Mouse (Mus musculus): Measurements from ENCODE around the gene Tmem262. TPM values are rescaled to one million over a fixed set of nuclear protein-coding genes. Genes with fewer than 3 reads are reported as not detected.

Gene Tmem262
- total and polyA plus RNA-seq, 3 experiments, result not detected

DNA sequence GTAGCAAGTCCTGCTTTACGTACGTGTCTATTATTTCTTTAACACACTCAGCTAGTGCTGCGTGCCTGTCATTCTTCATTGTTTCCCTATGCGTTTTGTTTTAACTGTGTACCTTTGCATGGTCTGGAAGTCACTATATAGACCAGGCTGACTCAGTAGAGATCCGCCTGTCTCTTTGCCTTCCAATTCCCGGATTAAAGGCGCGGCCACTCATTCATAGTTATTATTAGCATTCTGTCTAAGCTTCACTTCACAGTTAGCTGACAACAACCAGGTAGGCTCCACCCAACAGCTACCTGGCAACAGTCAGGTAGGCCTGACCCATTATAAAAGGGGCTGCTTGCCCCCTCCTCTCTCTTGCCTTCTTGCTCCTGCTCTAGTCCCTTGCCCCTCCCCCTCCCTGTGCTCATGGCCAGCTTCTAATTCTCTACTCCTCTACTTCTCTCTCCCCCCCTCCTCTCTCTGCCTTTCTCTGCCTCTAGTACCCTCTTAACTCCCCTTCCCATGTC, 38.9 kb downstream of the Tmem262 start:
- DNase-seq (ENCODE audit: low spot score) (no peak), ATAC-seq (ENCODE audit: extremely low read depth, insufficient number of reproducible peaks, low FRiP score, poor library complexity, severe bottlenecking) (no peak)
- peaks cover 72% of the 10 kb centered on the region for H3K36me3 ChIP-seq (replicated peaks)
- H3K9me3 ChIP-seq (replicated peaks), result no peaks in the 10 kb centered on the region
- H3K27me3 ChIP-seq (ENCODE audit: insufficient read depth, low read length), result no peaks in the 10 kb centered on the region
- TF ChIP-seq TAL1 (conservative IDR thresholded peaks at IDR 0.05; ENCODE audit: low read depth, low read length) (no peak), GATA1 (IDR thresholded peaks at IDR 0.05; ENCODE audit: borderline replicate concordance, low read length) (no peak), POLR2AphosphoS5 (IDR thresholded peaks at IDR 0.05; ENCODE audit: insufficient replicate concordance, low read depth, low read length) (no peak), GATA2 (IDR thresholded peaks at IDR 0.05; ENCODE audit: borderline replicate concordance, low read depth, low read length) (no peak), CTCF (IDR thresholded peaks at IDR 0.05; ENCODE audit: low read depth, low read length) (no peak)
- peaks cover 37% of the 10 kb centered on the region for H3K4me1 ChIP-seq (ENCODE audit: insufficient read depth, low read depth, low read length)
- H3K4me3 ChIP-seq (ENCODE audit: low read depth, low read length), result peak overlapping the region; percentile 90

GRCm38 (mm10) chr19:6121761-6122160, 41.9 kb downstream of the Tmem262 start:
- Histone ChIP-seq H3K4me3 (ENCODE audit: low read depth, low read length) (no peak overlapping the region), H3K27me3 (ENCODE audit: insufficient read depth, low read length) (no peaks in the 10 kb centered on the region), H3K36me3 (replicated peaks) (peaks cover 52% of the 10 kb centered on the region), H3K4me1 (ENCODE audit: insufficient read depth, low read depth, low read length) (peaks cover 26% of the 10 kb centered on the region), H3K9me3 (replicated peaks) (no peaks in the 10 kb centered on the region)
- DNase-seq (ENCODE audit: low spot score) (no peak), ATAC-seq (ENCODE audit: extremely low read depth, insufficient number of reproducible peaks, low FRiP score, poor library complexity, severe bottlenecking) (no peak)
- TF ChIP-seq CTCF (IDR thresholded peaks at IDR 0.05; ENCODE audit: low read depth, low read length) (no peak), GATA2 (IDR thresholded peaks at IDR 0.05; ENCODE audit: borderline replicate concordance, low read depth, low read length) (no peak), TAL1 (conservative IDR thresholded peaks at IDR 0.05; ENCODE audit: low read depth, low read length) (no peak), POLR2AphosphoS5 (IDR thresholded peaks at IDR 0.05; ENCODE audit: insufficient replicate concordance, low read depth, low read length) (no peak), GATA1 (IDR thresholded peaks at IDR 0.05; ENCODE audit: borderline replicate concordance, low read length) (no peak)

- Histone ChIP-seq H3K9me3 (replicated peaks) (no peaks in the 10 kb centered on the region), H3K4me3 (ENCODE audit: low read depth, low read length) (no peak overlapping the region), H3K4me1 (ENCODE audit: insufficient read depth, low read depth, low read length) (peaks cover 30% of the 10 kb centered on the region), H3K27me3 (ENCODE audit: insufficient read depth, low read length) (no peaks in the 10 kb centered on the region), H3K36me3 (replicated peaks) (peaks cover 50% of the 10 kb centered on the region)
- DNase-seq (ENCODE audit: low spot score) (no peak), ATAC-seq (ENCODE audit: extremely low read depth, insufficient number of reproducible peaks, low FRiP score, poor library complexity, severe bottlenecking) (no peak)
- no peak for TF ChIP-seq GATA2 (IDR thresholded peaks at IDR 0.05; ENCODE audit: borderline replicate concordance, low read depth, low read length)
- no peak for TF ChIP-seq POLR2AphosphoS5 (IDR thresholded peaks at IDR 0.05; ENCODE audit: insufficient replicate concordance, low read depth, low read length)
- no peak for TF ChIP-seq TAL1 (conservative IDR thresholded peaks at IDR 0.05; ENCODE audit: low read depth, low read length)
- TF ChIP-seq CTCF (IDR thresholded peaks at IDR 0.05; ENCODE audit: low read depth, low read length), result no peak
- no peak for TF ChIP-seq GATA1 (IDR thresholded peaks at IDR 0.05; ENCODE audit: borderline replicate concordance, low read length)
Observed at GRCm38 (mm10) chr19:6123330-6123729, 43.5 kb downstream of the Tmem262 start.

DNA sequence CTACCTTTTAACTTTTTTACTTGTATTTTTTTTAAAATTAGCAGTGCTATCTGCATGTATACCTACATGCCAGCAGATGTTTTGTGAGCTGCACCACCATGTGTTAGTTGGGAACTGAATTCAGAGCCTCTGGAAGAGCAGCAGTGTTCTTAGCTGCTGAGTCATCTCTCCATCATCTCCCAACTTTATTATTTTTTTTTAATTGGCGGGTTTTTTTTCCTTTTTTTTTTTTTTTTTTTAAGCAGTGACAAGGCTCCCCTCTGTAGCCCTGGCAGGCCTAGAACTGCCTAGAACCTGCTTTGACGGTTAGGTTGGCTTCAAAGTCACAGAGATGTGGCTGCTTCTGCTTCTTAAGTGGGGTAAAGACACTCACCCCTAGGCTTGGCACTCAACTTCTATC, 45.1 kb downstream of the Tmem262 start:
- no peak for ATAC-seq (ENCODE audit: extremely low read depth, insufficient number of reproducible peaks, low FRiP score, poor library complexity, severe bottlenecking)
- no peaks in the 10 kb centered on the region for H3K27me3 ChIP-seq (ENCODE audit: insufficient read depth, low read length)
- TF ChIP-seq GATA1 (IDR thresholded peaks at IDR 0.05; ENCODE audit: borderline replicate concordance, low read length) (no peak), CTCF (IDR thresholded peaks at IDR 0.05; ENCODE audit: low read depth, low read length) (no peak), TAL1 (conservative IDR thresholded peaks at IDR 0.05; ENCODE audit: low read depth, low read length) (no peak), GATA2 (IDR thresholded peaks at IDR 0.05; ENCODE audit: borderline replicate concordance, low read depth, low read length) (no peak), POLR2AphosphoS5 (IDR thresholded peaks at IDR 0.05; ENCODE audit: insufficient replicate concordance, low read depth, low read length) (no peak)
- H3K4me3 ChIP-seq (ENCODE audit: low read depth, low read length), result no peak overlapping the region
- peaks cover 44% of the 10 kb centered on the region for H3K36me3 ChIP-seq (replicated peaks)
- no peaks in the 10 kb centered on the region for H3K9me3 ChIP-seq (replicated peaks)
- peaks cover 29% of the 10 kb centered on the region for H3K4me1 ChIP-seq (ENCODE audit: insufficient read depth, low read depth, low read length)
- DNase-seq (ENCODE audit: low spot score), result no peak

- H3K27me3 ChIP-seq (ENCODE audit: insufficient read depth, low read length), result no peaks in the 10 kb centered on the region
- no peaks in the 10 kb centered on the region for H3K9me3 ChIP-seq (replicated peaks)
- H3K4me1 ChIP-seq (ENCODE audit: insufficient read depth, low read depth, low read length), result peaks cover 37% of the 10 kb centered on the region
- ATAC-seq (ENCODE audit: extremely low read depth, insufficient number of reproducible peaks, low FRiP score, poor library complexity, severe bottlenecking) (no peak), DNase-seq (ENCODE audit: low spot score) (no peak)
- H3K4me3 ChIP-seq (ENCODE audit: low read depth, low read length), result no peak overlapping the region
- peak; percentile 45; the same call in 1 of the 2 replicates for TF ChIP-seq CTCF (IDR thresholded peaks at IDR 0.05; ENCODE audit: low read depth, low read length)
- TF ChIP-seq TAL1 (conservative IDR thresholded peaks at IDR 0.05; ENCODE audit: low read depth, low read length), result no peak
- H3K36me3 ChIP-seq (replicated peaks), result peaks cover 30% of the 10 kb centered on the region
Observed at GRCm38 (mm10) chr19:6126289-6126688, 46.5 kb downstream of the Tmem262 start.

GRCm38 (mm10) chr19:6126789-6127580, 47.2 kb downstream of the Tmem262 start:
- no peak for ATAC-seq (ENCODE audit: extremely low read depth, insufficient number of reproducible peaks, low FRiP score, poor library complexity, severe bottlenecking)
- H3K27me3 ChIP-seq (ENCODE audit: insufficient read depth, low read length), result no peaks in the 10 kb centered on the region

More at GRCm38 (mm10) chr19:6126789-6127580, 47.2 kb downstream of the Tmem262 start:
- Histone ChIP-seq H3K9me3 (replicated peaks) (no peaks in the 10 kb centered on the region), H3K4me3 (ENCODE audit: low read depth, low read length) (peak overlapping the region; percentile 72), H3K36me3 (replicated peaks) (peaks cover 27% of the 10 kb centered on the region), H3K4me1 (ENCODE audit: insufficient read depth, low read depth, low read length) (peaks cover 41% of the 10 kb centered on the region)
- TF ChIP-seq GATA2 (IDR thresholded peaks at IDR 0.05; ENCODE audit: borderline replicate concordance, low read depth, low read length), result no peak
- TF ChIP-seq CTCF (IDR thresholded peaks at IDR 0.05; ENCODE audit: low read depth, low read length), result no peak
- TF ChIP-seq POLR2AphosphoS5 (IDR thresholded peaks at IDR 0.05; ENCODE audit: insufficient replicate concordance, low read depth, low read length), result no peak
- no peak for TF ChIP-seq TAL1 (conservative IDR thresholded peaks at IDR 0.05; ENCODE audit: low read depth, low read length)
- TF ChIP-seq GATA1 (IDR thresholded peaks at IDR 0.05; ENCODE audit: borderline replicate concordance, low read length), result no peak
- no peak for DNase-seq (ENCODE audit: low spot score)

Data from G1E (cell line).